Mouse (Mus musculus) spleen, adult 12 weeks (tissue): ENCODE results near the gene Gm13698.
"Not testable (repeated sequence)": the region's sequence is repeated elsewhere in the genome, so short reads cannot be mapped to it uniquely, and the experiment has no call there.

Experiments used
- DNase-seq: peaks from one replicate; pipeline ENCODE4 v3.0.0; 2022; ENCODE audit warnings: low spot score

Gene Gm13698

GRCm38 (mm10) chr2:83955393-83955792 is at the start of gene Gm13698:
Gene Gm13698, plus strand, starts transcription at chr2:83955693.
- not testable (repeated sequence) for DNase-seq

- DNase-seq, result no peak
Observed at GRCm38 (mm10) chr2:83929478-83930088, 25.9 kb upstream of the Gm13698 start.

GRCm38 (mm10) chr2:83940931-83941361 is 14.5 kb upstream of the Gm13698 start, which contains the start of gene Zswim2:
Gene Zswim2, minus strand, starts transcription at chr2:83941228.
- DNase-seq, result no peak

GRCm38 (mm10) chr2:83941378-83941777 is 14.1 kb upstream of the Gm13698 start:
- DNase-seq, result no peak

GRCm38 (mm10) chr2:83941792-83942191 is 13.7 kb upstream of the Gm13698 start:
- DNase-seq, result no peak

- DNase-seq, result not testable (repeated sequence)
Observed at GRCm38 (mm10) chr2:83961203-83961602, 5.7 kb downstream of the Gm13698 start, which contains the start of gene Gm13693. Gene Gm13693, plus strand, starts transcription at chr2:83961503.

- DNase-seq, result not testable (repeated sequence)
Observed at GRCm38 (mm10) chr2:83967013-83967412, 11.5 kb downstream of the Gm13698 start, which contains the start of gene Gm13695. Gene Gm13695, plus strand, starts transcription at chr2:83967313.

GRCm38 (mm10) chr2:83972823-83973222 is 17.3 kb downstream of the Gm13698 start, which contains the start of gene Gm13696:
Gene Gm13696, plus strand, starts transcription at chr2:83973123.
- DNase-seq, result not testable (repeated sequence)

- not testable (repeated sequence) for DNase-seq
Observed at GRCm38 (mm10) chr2:83978633-83979032, 23.1 kb downstream of the Gm13698 start, which contains the start of gene Gm13694. Gene Gm13694, plus strand, starts transcription at chr2:83978933.

- DNase-seq, result not testable (repeated sequence)
Observed at GRCm38 (mm10) chr2:83984443-83984842, 28.9 kb downstream of the Gm13698 start, which contains the start of gene Gm13697. Gene Gm13697, plus strand, starts transcription at chr2:83984743.

- DNase-seq, result not testable (repeated sequence)
Observed at GRCm38 (mm10) chr2:83990253-83990652, 34.8 kb downstream of the Gm13698 start, which contains the start of gene Gm13691. Gene Gm13691, plus strand, starts transcription at chr2:83990553.

- peak; percentile 10 for DNase-seq
Observed at GRCm38 (mm10) chr2:83993639-83994255, 38.3 kb downstream of the Gm13698 start.

GRCm38 (mm10) chr2:83994526-83994925 is 39.0 kb downstream of the Gm13698 start:
- not testable (repeated sequence) for DNase-seq
